Mouse (Mus musculus): ENCODE data around the gene Rab13. TPM values are rescaled to one million over a fixed set of nuclear protein-coding genes. Genes with fewer than 3 reads are reported as not detected.
A peak's percentile ranks its signal among the peaks of the same experiment; 100 is the strongest.

Rab13 gene
- polyA plus RNA-seq, 1 experiment from 2014 or later: 21.1 TPM

- no peak for ATAC-seq (replicated peaks; ENCODE audit: extremely low read depth, insufficient read depth, low FRiP score)
- Histone ChIP-seq H3K9me3 (replicated peaks; ENCODE audit: control insufficient read depth, low read length) (no peaks in the 10 kb centered on the region), H3K4me3 (ENCODE audit: low read length) (no peak overlapping the region), H3K27ac (ENCODE audit: low read length) (no peak overlapping the region), H3K27me3 (ENCODE audit: control insufficient read depth, insufficient read depth, low read length) (no peaks in the 10 kb centered on the region), H3K4me1 (ENCODE audit: control insufficient read depth, insufficient read depth, low read length) (peaks cover 16% of the 10 kb centered on the region), H3K36me3 (ENCODE audit: control insufficient read depth, insufficient read depth) (peaks cover 38% of the 10 kb centered on the region), H3K4me2 (ENCODE audit: low read depth, low read length) (no peak overlapping the region), H3K9ac (ENCODE audit: low read length) (no peak overlapping the region)
- 90% methylated on average over 5 of the region's 5 CpGs for WGBS
These were observed 49.8 kb downstream of the Rab13 start for GRCm38 (mm10) chr3:90263121-90263771.

GRCm38 (mm10) chr3:90264687-90265033 is 51.2 kb downstream of the Rab13 start:
- H3K27me3 ChIP-seq (ENCODE audit: control insufficient read depth, insufficient read depth, low read length): no peaks in the 10 kb centered on the region
- ATAC-seq (replicated peaks; ENCODE audit: extremely low read depth, insufficient read depth, low FRiP score): no peak
- peak overlapping the region; percentile 96 for H3K9ac ChIP-seq (ENCODE audit: low read length)
- peak overlapping the region; percentile 88 for H3K4me2 ChIP-seq (ENCODE audit: low read depth, low read length)
- H3K4me3 ChIP-seq (ENCODE audit: low read length): peak overlapping the region; percentile 81
- H3K36me3 ChIP-seq (ENCODE audit: control insufficient read depth, insufficient read depth): peaks cover 37% of the 10 kb centered on the region
- 33% methylated on average over 10 of the region's 10 CpGs for whole genome bisulfite sequencing
- H3K9me3 ChIP-seq (replicated peaks; ENCODE audit: control insufficient read depth, low read length): no peaks in the 10 kb centered on the region
- peaks cover 16% of the 10 kb centered on the region for H3K4me1 ChIP-seq (ENCODE audit: control insufficient read depth, insufficient read depth, low read length)
- peak overlapping the region; percentile 99 for H3K27ac ChIP-seq (ENCODE audit: low read length)

- H3K4me3 ChIP-seq (ENCODE audit: low read length): peak within 1 kb of the TSS; percentile 81
- H3K9me3 ChIP-seq (replicated peaks; ENCODE audit: control insufficient read depth, low read length): no peaks in the 10 kb centered on the region
- under 1% methylated on average over 72 of the region's 87 CpGs for WGBS
- H3K4me2 ChIP-seq (ENCODE audit: low read depth, low read length): peak within 1 kb of the TSS; percentile 88
- peak within 1 kb of the TSS; percentile 99 for H3K27ac ChIP-seq (ENCODE audit: low read length)
- H3K27me3 ChIP-seq (ENCODE audit: control insufficient read depth, insufficient read depth, low read length): no peaks in the 10 kb centered on the region
- peaks cover 30% of the 10 kb centered on the region for H3K36me3 ChIP-seq (ENCODE audit: control insufficient read depth, insufficient read depth)
- peak within 1 kb of the TSS; percentile 96 for H3K9ac ChIP-seq (ENCODE audit: low read length)
- ATAC-seq (replicated peaks; ENCODE audit: extremely low read depth, insufficient read depth, low FRiP score): peak; percentile 89
- H3K4me1 ChIP-seq (ENCODE audit: control insufficient read depth, insufficient read depth, low read length): peaks cover 16% of the 10 kb centered on the region
These were observed 51.8 kb downstream of the Rab13 start, which contains the start of gene Dennd4b for GRCm38 (mm10) chr3:90265034-90265931. Gene Dennd4b (plus strand): TSS chr3:90265185.

GRCm38 (mm10) chr3:90265932-90266741 is 52.6 kb downstream of the Rab13 start:
- Histone ChIP-seq H3K4me1 (ENCODE audit: control insufficient read depth, insufficient read depth, low read length) (peaks cover 16% of the 10 kb centered on the region), H3K36me3 (ENCODE audit: control insufficient read depth, insufficient read depth) (peaks cover 25% of the 10 kb centered on the region), H3K9ac (ENCODE audit: low read length) (peak overlapping the region; percentile 96), H3K4me2 (ENCODE audit: low read depth, low read length) (peak overlapping the region; percentile 88), H3K4me3 (ENCODE audit: low read length) (peak overlapping the region; percentile 81), H3K27me3 (ENCODE audit: control insufficient read depth, insufficient read depth, low read length) (no peaks in the 10 kb centered on the region), H3K9me3 (replicated peaks; ENCODE audit: control insufficient read depth, low read length) (no peaks in the 10 kb centered on the region), H3K27ac (ENCODE audit: low read length) (peak overlapping the region; percentile 99)
- WGBS: 14% methylated on average over 16 of the region's 16 CpGs
- ATAC-seq (replicated peaks; ENCODE audit: extremely low read depth, insufficient read depth, low FRiP score): peak; percentile 53

- peak overlapping the region; percentile 96 for H3K9ac ChIP-seq (ENCODE audit: low read length)
- ATAC-seq (replicated peaks; ENCODE audit: extremely low read depth, insufficient read depth, low FRiP score): no peak
- peak overlapping the region; percentile 81 for H3K4me3 ChIP-seq (ENCODE audit: low read length)
- peaks cover 16% of the 10 kb centered on the region for H3K4me1 ChIP-seq (ENCODE audit: control insufficient read depth, insufficient read depth, low read length)
- WGBS: 92% methylated on average over 20 of the region's 20 CpGs
- no peaks in the 10 kb centered on the region for H3K9me3 ChIP-seq (replicated peaks; ENCODE audit: control insufficient read depth, low read length)
- peak overlapping the region; percentile 99 for H3K27ac ChIP-seq (ENCODE audit: low read length)
- H3K27me3 ChIP-seq (ENCODE audit: control insufficient read depth, insufficient read depth, low read length): no peaks in the 10 kb centered on the region
- peaks cover 20% of the 10 kb centered on the region for H3K36me3 ChIP-seq (ENCODE audit: control insufficient read depth, insufficient read depth)
- H3K4me2 ChIP-seq (ENCODE audit: low read depth, low read length): peak overlapping the region; percentile 88
These were observed 53.6 kb downstream of the Rab13 start for GRCm38 (mm10) chr3:90266901-90267775.

- no peak for ATAC-seq (replicated peaks; ENCODE audit: extremely low read depth, insufficient read depth, low FRiP score)
- Histone ChIP-seq H3K4me2 (ENCODE audit: low read depth, low read length) (no peak overlapping the region), H3K36me3 (ENCODE audit: control insufficient read depth, insufficient read depth) (peaks cover 25% of the 10 kb centered on the region), H3K27ac (ENCODE audit: low read length) (no peak overlapping the region), H3K27me3 (ENCODE audit: control insufficient read depth, insufficient read depth, low read length) (no peaks in the 10 kb centered on the region), H3K9me3 (replicated peaks; ENCODE audit: control insufficient read depth, low read length) (no peaks in the 10 kb centered on the region), H3K4me1 (ENCODE audit: control insufficient read depth, insufficient read depth, low read length) (peaks cover 16% of the 10 kb centered on the region), H3K9ac (ENCODE audit: low read length) (no peak overlapping the region), H3K4me3 (ENCODE audit: low read length) (no peak overlapping the region)
- 93% methylated on average over 11 of the region's 11 CpGs for WGBS
These were observed 54.7 kb downstream of the Rab13 start for GRCm38 (mm10) chr3:90268190-90268589.

GRCm38 (mm10) chr3:90268971-90269370 is 55.5 kb downstream of the Rab13 start:
- 88% methylated on average over 16 of the region's 16 CpGs for WGBS
- H3K4me1 ChIP-seq (ENCODE audit: control insufficient read depth, insufficient read depth, low read length): peaks cover 16% of the 10 kb centered on the region
- no peak overlapping the region for H3K27ac ChIP-seq (ENCODE audit: low read length)
- H3K27me3 ChIP-seq (ENCODE audit: control insufficient read depth, insufficient read depth, low read length): no peaks in the 10 kb centered on the region
- H3K9ac ChIP-seq (ENCODE audit: low read length): no peak overlapping the region
- H3K4me3 ChIP-seq (ENCODE audit: low read length): no peak overlapping the region
- no peak overlapping the region for H3K4me2 ChIP-seq (ENCODE audit: low read depth, low read length)
- ATAC-seq (replicated peaks; ENCODE audit: extremely low read depth, insufficient read depth, low FRiP score): no peak
- no peaks in the 10 kb centered on the region for H3K9me3 ChIP-seq (replicated peaks; ENCODE audit: control insufficient read depth, low read length)
- H3K36me3 ChIP-seq (ENCODE audit: control insufficient read depth, insufficient read depth): peaks cover 22% of the 10 kb centered on the region

GRCm38 (mm10) chr3:90270784-90271183 is 57.3 kb downstream of the Rab13 start:
- Histone ChIP-seq H3K36me3 (ENCODE audit: control insufficient read depth, insufficient read depth) (peaks cover 26% of the 10 kb centered on the region), H3K27me3 (ENCODE audit: control insufficient read depth, insufficient read depth, low read length) (no peaks in the 10 kb centered on the region), H3K9me3 (replicated peaks; ENCODE audit: control insufficient read depth, low read length) (no peaks in the 10 kb centered on the region), H3K27ac (ENCODE audit: low read length) (no peak overlapping the region), H3K4me1 (ENCODE audit: control insufficient read depth, insufficient read depth, low read length) (peaks cover 10% of the 10 kb centered on the region), H3K4me2 (ENCODE audit: low read depth, low read length) (no peak overlapping the region), H3K9ac (ENCODE audit: low read length) (no peak overlapping the region), H3K4me3 (ENCODE audit: low read length) (no peak overlapping the region)
- 93% methylated on average over 8 of the region's 8 CpGs for WGBS
- no peak for ATAC-seq (replicated peaks; ENCODE audit: extremely low read depth, insufficient read depth, low FRiP score)

All from heart, embryonic 16.5 days (tissue).